Mouse (Mus musculus): Measurements from ENCODE around the gene Nckap5.

GRCm38 (mm10) chr1:126264931-126265330, 565.7 kb downstream of the Nckap5 start:
- TF ChIP-seq CTCF (conservative IDR thresholded peaks at IDR 0.05; ENCODE audit: insufficient read depth, insufficient read length, low read depth, low read length) (no peak), POLR2A (IDR thresholded peaks at IDR 0.05; ENCODE audit: low read depth, low read length) (no peak)
